Mouse (Mus musculus): ENCODE measurements at regions not wholly inside any gene's neighbourhood (a gene's known extent, or its start where the extent isn't known, plus 50 kb on each side); places are given as distances from the start of the nearest gene placed in this dataset.

DNA sequence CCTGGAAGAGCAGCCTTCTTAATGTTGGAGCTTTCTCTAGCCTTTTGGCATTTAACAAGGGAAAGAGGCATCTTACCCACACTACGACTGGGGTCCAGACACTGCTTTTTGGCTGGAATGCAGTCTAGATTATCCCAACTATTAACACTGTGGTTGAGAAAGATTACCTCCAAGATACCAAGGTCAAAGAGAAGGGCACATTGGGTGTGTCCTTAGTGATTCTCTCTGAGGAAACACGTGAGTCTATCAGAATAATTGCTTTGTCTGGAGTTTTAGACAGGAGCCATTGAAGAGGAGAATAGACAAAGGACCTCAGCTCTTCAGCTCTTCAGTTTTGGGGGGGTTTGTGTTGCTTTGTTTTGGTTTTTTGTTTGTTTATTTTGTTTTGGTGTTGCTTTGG, 234.0 kb upstream of the Mgmt start:
- TF ChIP-seq POLR2A (IDR thresholded peaks at IDR 0.05; ENCODE audit: borderline replicate concordance, extremely low read depth, low read depth, low read length) (no peak), CTCF (IDR thresholded peaks at IDR 0.05; ENCODE audit: insufficient read depth, low read length) (no peak)

All from lung, adult 2 months (tissue).